20 mouse cellular contexts compared by ENCODE assay signal in the genomic region with DNA sequence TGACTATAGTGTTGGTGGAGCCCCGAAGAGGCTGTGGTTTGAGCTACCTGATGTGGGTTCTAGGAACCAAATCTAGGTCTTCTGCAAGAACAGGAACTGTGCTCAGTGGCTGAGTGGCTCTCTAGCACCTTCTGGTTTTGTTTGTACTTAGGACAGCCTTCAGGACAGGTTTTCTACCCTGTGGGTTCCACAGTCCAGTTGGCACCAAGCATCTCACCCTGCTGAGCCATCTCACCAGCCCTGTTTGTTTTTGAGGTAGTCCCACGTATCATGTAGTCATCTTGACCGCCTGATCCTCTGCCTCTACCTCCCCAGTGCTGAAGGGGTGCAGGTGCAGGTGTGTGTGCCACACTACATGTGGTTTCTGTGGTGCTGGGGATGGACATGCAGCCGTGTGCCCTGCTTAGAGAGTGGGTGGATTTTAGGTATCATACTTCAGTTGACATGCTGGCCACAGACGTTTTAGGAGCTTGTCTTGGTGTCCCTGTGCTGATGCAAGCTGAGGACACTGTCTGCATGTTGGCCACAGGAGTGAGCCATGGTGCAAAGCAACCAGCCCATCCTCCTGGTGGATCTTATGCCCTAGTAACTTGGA. TPM values are rescaled to one million over a fixed set of nuclear protein-coding genes. Genes with fewer than 3 reads are reported as not detected.
DNase-seq lines count a peak whose midpoint lies in the region; ATAC-seq and TF ChIP-seq lines count a peak whose summit lies in the region.
"Had no signal": no experiment of that assay in that cellular context is flagged by ENCODE, and none has a peak within 500 bp of the region (broad histone marks: within the 10 kb centered on the region; RNA-seq: fewer than 3 reads in every experiment).

No protein-coding gene starts in this region.

- peaks cover 45% of the 10 kb centered on the region for H3K4me1 ChIP-seq in liver, adult 2 months (ENCODE audit: control insufficient read depth, insufficient read depth, low read length)
- peaks cover 13% of the 10 kb centered on the region for H3K4me1 ChIP-seq in liver, postnatal 0 days (ENCODE audit: insufficient read depth)

- DNase-seq in cerebellum, postnatal 14 days = peak; percentile 23 to 41
- DNase-seq in cerebellum, adult 8-10 months = no peak
- DNase-seq in liver, adult 2 months (ENCODE audit: extremely low read depth, low read depth, low spot score) = peak; percentile 85
- DNase-seq in liver, postnatal 0 days = no peak
- peak; percentile 41 for DNase-seq in MN1 (ENCODE audit: low spot score)
- DNase-seq in thymus, postnatal 25 days = peak; percentile 55
- DNase-seq in frontal cortex, postnatal 36 days (ENCODE audit: low spot score in 2 of 2) = no peak
- DNase-seq: adrenal gland, postnatal 14 days; heart, postnatal 14 days; layer of hippocampus, postnatal 36 days; right cerebral cortex, postnatal 25 days had no signal

- TF ChIP-seq CTCF in liver, adult 2 months (IDR thresholded peaks at IDR 0.05; ENCODE audit: low read depth, low read length) = no peak
- no peak for TF ChIP-seq CTCF in liver, postnatal 0 days (IDR thresholded peaks at IDR 0.05; ENCODE audit: low read depth)

- H3K4me3 ChIP-seq in liver, adult 2 months (ENCODE audit: insufficient read depth, low read depth, low read length) = no peak overlapping the region
- H3K4me3 ChIP-seq in liver, postnatal 0 days (ENCODE audit: low read depth, low read length) = no peak overlapping the region
- H3K4me3 ChIP-seq: limb, embryonic 15.5 days; neural tube, embryonic 15.5 days had no signal

- H3K27me3 ChIP-seq in liver, adult 2 months (ENCODE audit: control insufficient read depth, insufficient read depth, low read length) = no peaks in the 10 kb centered on the region
- no peaks in the 10 kb centered on the region for H3K27me3 ChIP-seq in liver, postnatal 0 days (ENCODE audit: insufficient read depth, low read length)
- H3K27me3 ChIP-seq: limb, embryonic 15.5 days; neural tube, embryonic 15.5 days; Patski had no signal

- no peak for ATAC-seq in liver, postnatal 0 days
- ATAC-seq: activated CD4-positive, CD25-positive, alpha-beta regulatory T cell, adult 4 months; forebrain, embryonic 14.5 days; intestine, embryonic 16.5 days; Patski had no signal

- no peaks in the 10 kb centered on the region; the same call in 1 of the 2 replicates for H3K36me3 ChIP-seq in liver, adult 2 months (ENCODE audit: control insufficient read depth, insufficient read depth, low read length)
- H3K36me3 ChIP-seq in liver, postnatal 0 days (replicated peaks; ENCODE audit: insufficient read depth, low read length) = peaks cover 50% of the 10 kb centered on the region

- no peak for TF ChIP-seq POLR2A in liver, adult 2 months (IDR thresholded peaks at IDR 0.05; ENCODE audit: extremely low read depth, insufficient read depth, low read length)

- H3K4me2 ChIP-seq in liver, postnatal 0 days (ENCODE audit: low read depth, low read length) = no peak overlapping the region
- H3K4me2 ChIP-seq: heart, embryonic 11.5 days; hindbrain, embryonic 14.5 days; limb, embryonic 15.5 days; neural tube, embryonic 15.5 days had no signal

- peaks cover 41% of the 10 kb centered on the region for H3K79me2 ChIP-seq in liver, adult 2 months (ENCODE audit: control insufficient read depth, insufficient read depth, low read length)

- TF ChIP-seq EP300 in liver, postnatal 0 days (IDR thresholded peaks at IDR 0.05; ENCODE audit: low read depth) = no peak

- no peak overlapping the region for H3K9ac ChIP-seq in liver, adult 2 months (ENCODE audit: low read depth, low read length)
- H3K9ac ChIP-seq in liver, postnatal 0 days (replicated peaks) = no peak overlapping the region
- H3K9ac ChIP-seq: hindbrain, embryonic 14.5 days; limb, embryonic 15.5 days; neural tube, embryonic 15.5 days had no signal

- WGBS in liver, adult 2 months = 37% methylated on average over 5 of the region's 5 CpGs
- WGBS in liver, postnatal 0 days (ENCODE audit: insufficient replicate concordance) = 74% methylated on average over 5 of the region's 5 CpGs

- H3K27ac ChIP-seq in liver, adult 2 months (replicated peaks; ENCODE audit: insufficient read depth, low read depth, low read length) = peak overlapping the region; percentile 61
- no peak overlapping the region for H3K27ac ChIP-seq in liver, postnatal 0 days (ENCODE audit: low read depth)
- H3K27ac ChIP-seq: hindbrain, embryonic 14.5 days; limb, embryonic 15.5 days; neural tube, embryonic 15.5 days had no signal

- H3K9me3 ChIP-seq in liver, postnatal 0 days (ENCODE audit: low read length) = no peaks in the 10 kb centered on the region
- H3K9me3 ChIP-seq: limb, embryonic 15.5 days; neural tube, embryonic 15.5 days had no signal

RNA-seq across cellular contexts. Expression of gene Ranbp3, which starts 10.5 kb away (rescaled TPM):
- 14.3 and 18.6 TPM in 2 replicates for total RNA-seq in liver, adult 2 months (2014; rRNA removed)
- polyA plus RNA-seq in liver, adult 2 months (2012; rRNA removed) = 36.2 and 38.7 TPM in 2 replicates
- polyA plus RNA-seq in liver, postnatal 0 days (2015; fragmentation: Nextera tagmentation; extraction: Ambion mirVana) = 19.6 and 21.8 TPM in 2 replicates

RNA-seq across cellular contexts. Expression of gene Ndufa11, which starts 33.9 kb away (rescaled TPM):
- total RNA-seq in liver, adult 2 months (2014; rRNA removed) = 110 and 146 TPM in 2 replicates
- 462 and 466 TPM in 2 replicates for polyA plus RNA-seq in liver, adult 2 months (2012; rRNA removed)
- polyA plus RNA-seq in liver, postnatal 0 days (2015; fragmentation: Nextera tagmentation; extraction: Ambion mirVana) = 281 and 298 TPM in 2 replicates

RNA-seq across cellular contexts. Expression of gene Vmac, which starts 34.2 kb away (rescaled TPM):
- total RNA-seq in liver, adult 2 months (2014; rRNA removed) = 8.9 and 10.7 TPM in 2 replicates
- 12.3 and 15.2 TPM in 2 replicates for polyA plus RNA-seq in liver, adult 2 months (2012; rRNA removed)
- polyA plus RNA-seq in liver, postnatal 0 days (2015; fragmentation: Nextera tagmentation; extraction: Ambion mirVana) = 3.3 and 4.1 TPM in 2 replicates

RNA-seq across cellular contexts. Expression of gene Catsperd, which starts 55.7 kb away (rescaled TPM):
- total RNA-seq in liver, adult 2 months (2014; rRNA removed) = 1.0 and 1.1 TPM in 2 replicates
- 0.70 and 4.0 TPM in 2 replicates for polyA plus RNA-seq in liver, adult 2 months (2012; rRNA removed)
- polyA plus RNA-seq in liver, postnatal 0 days (2015; fragmentation: Nextera tagmentation; extraction: Ambion mirVana) = 0.33 and 0.60 TPM in 2 replicates
- total RNA-seq: gastrocnemius, postnatal 4 days; heart, postnatal 14 days had no signal

RNA-seq across cellular contexts. Expression of gene Lonp1, which starts 57.0 kb away (rescaled TPM):
- total RNA-seq in liver, adult 2 months (2014; rRNA removed) = 81.0 and 89.5 TPM in 2 replicates
- 124 and 129 TPM in 2 replicates for polyA plus RNA-seq in liver, adult 2 months (2012; rRNA removed)
- 29.8 and 31.9 TPM in 2 replicates for polyA plus RNA-seq in liver, postnatal 0 days (2015; fragmentation: Nextera tagmentation; extraction: Ambion mirVana)

Comparison
In these comparisons a context has a peak if more than half of its experiments do, and no peak if none do; other contexts are left out.
1. DNase-seq: peak in cerebellum, postnatal 14 days (2 of 2), liver, adult 2 months (single experiment), MN1 (single experiment) and thymus, postnatal 25 days (single experiment); none in cerebellum, adult 8-10 months (single experiment), liver, postnatal 0 days (single experiment) and frontal cortex, postnatal 36 days (0 of 2).